Mouse (Mus musculus) midbrain, embryonic 11.5 days (tissue): ENCODE results near the gene Nsa2. TPM values are rescaled to one million over a fixed set of nuclear protein-coding genes. Genes with fewer than 3 reads are reported as not detected.

Experiments used
- ATAC-seq: fragments of 200-750 bp; cut with Nextera tagmentation; 2 replicates; pipeline ENCODE4 v1.8.0; 2017; ENCODE audit warnings: moderate TSS enrichment, moderate library complexity; ENCODE audit not compliant: low FRiP score
- DNase-seq: peaks from one replicate; pipeline ENCODE4 v3.0.0; 2015; ENCODE audit warnings: low spot score; ENCODE audit errors: missing footprints
- H3K27ac ChIP-seq: fragments of 300-500 bp; sonication (generic); 2 replicates; pipeline ENCODE4 v1.5.1; 2014; ENCODE audit warnings: low read depth, low read length
- H3K27me3 ChIP-seq: fragments of 300-500 bp; sonication (generic); 2 replicates; pipeline ENCODE4 v1.6.1; 2014; ENCODE audit warnings: mild to moderate bottlenecking, low read length, moderate library complexity, mixed read lengths; ENCODE audit not compliant: control insufficient read depth, insufficient read depth
- H3K36me3 ChIP-seq: fragments of 300-500 bp; sonication (generic); 2 replicates; pipeline ENCODE4 v1.6.1; 2014; ENCODE audit warnings: mild to moderate bottlenecking, low read length, moderate library complexity, mixed read lengths; ENCODE audit not compliant: control insufficient read depth, insufficient read depth
- H3K4me1 ChIP-seq: fragments of 300-500 bp; sonication (generic); 2 replicates; pipeline ENCODE4 v1.6.1; 2014; ENCODE audit warnings: low read length; ENCODE audit not compliant: control insufficient read depth, insufficient read depth
- H3K4me2 ChIP-seq: fragments of 300-500 bp; sonication (generic); 2 replicates; pipeline ENCODE4 v1.6.1; 2014; ENCODE audit warnings: mild to moderate bottlenecking, moderate library complexity
- H3K4me3 ChIP-seq: fragments of 300-500 bp; sonication (generic); 2 replicates; pipeline ENCODE4 v1.5.1; 2014; ENCODE audit warnings: low read depth, low read length
- H3K9ac ChIP-seq: fragments of 300-500 bp; sonication (generic); 2 replicates; pipeline ENCODE4 v1.6.1; 2014; ENCODE audit warnings: low read length
- H3K9me3 ChIP-seq: fragments of 300-500 bp; sonication (generic); 2 replicates; pipeline ENCODE4 v1.6.1; 2016; ENCODE audit warnings: low read length; ENCODE audit not compliant: control insufficient read depth
- WGBS: fragments of 180-500 bp; shearing (Covaris S2); extraction: QIAGEN DNeasy Blood & Tissue Kit; methylation state at CpG from one replicate; pipeline ENCODE4 v1.1.7; 2014; 5-methylcytosine and 5-hydroxymethylcytosine counted together
- polyA plus RNA-seq: library from polyadenylated mRNA; unstranded; fragments of >200 nt; fragmentation: Nextera tagmentation; extraction: Ambion mirVana; gene quantifications from 2 replicates; pipeline ENCODE4 v1.2.1, GENCODE M21; 2014

Nsa2 gene
- polyA plus RNA-seq, 1 experiment from 2014 or later = 64.7 TPM

GRCm38 (mm10) chr13:97104996-97105395, 32.7 kb downstream of the Nsa2 start:
- Histone ChIP-seq H3K4me2 (no peak overlapping the region), H3K4me3 (no peak overlapping the region), H3K27me3 (no peaks in the 10 kb centered on the region), H3K9me3 (no peaks in the 10 kb centered on the region), H3K27ac (no peak overlapping the region), H3K36me3 (no peaks in the 10 kb centered on the region), H3K9ac (no peak overlapping the region), H3K4me1 (no peaks in the 10 kb centered on the region)
- DNase-seq (no peak), ATAC-seq (no peak)
- 71% methylated on average over 7 of the region's 7 CpGs for WGBS

DNA sequence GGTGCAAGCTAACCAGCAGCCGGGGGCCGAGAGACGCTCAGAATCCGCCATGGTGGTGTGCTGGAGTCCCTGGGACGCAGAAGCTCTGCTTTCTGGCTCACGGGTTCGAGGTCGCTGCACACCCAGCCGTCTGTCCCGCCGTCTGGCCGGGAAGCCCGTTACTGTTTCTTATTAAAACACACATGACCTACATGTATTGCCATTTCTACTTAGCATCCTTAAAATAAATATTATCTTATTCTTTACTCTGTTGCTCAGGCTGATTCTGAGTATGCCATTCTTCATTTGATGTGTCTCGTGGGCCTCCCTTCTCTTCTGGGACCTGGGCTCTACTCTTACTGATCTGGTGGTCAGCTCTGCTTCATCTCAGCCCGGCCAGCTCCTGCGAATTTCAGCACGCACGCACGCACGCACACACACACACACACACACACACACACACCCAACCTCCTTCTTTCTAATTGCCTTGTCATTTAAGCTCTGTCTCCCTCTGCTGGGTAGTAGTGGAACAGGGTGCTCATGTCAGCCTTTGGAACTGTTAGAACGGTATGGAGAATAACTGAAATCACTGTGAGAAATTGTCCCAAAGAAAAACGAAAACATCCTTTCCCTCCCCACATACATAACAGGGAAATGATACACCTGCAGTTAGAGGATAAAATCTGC, 38.4 kb downstream of the Nsa2 start, which contains the start of gene Gm6169:
TSS of gene Gm6169 (minus strand) at position 51 of the 666 bp plus-strand sequence.
- peak; percentile 91 for DNase-seq
- peak; percentile 19; the same call in 1 of the 2 replicates for ATAC-seq
- H3K4me3 ChIP-seq = no peak within 1 kb of the TSS
- no peaks in the 10 kb centered on the region for H3K9me3 ChIP-seq
- H3K27ac ChIP-seq = no peak within 1 kb of the TSS
- H3K36me3 ChIP-seq = no peaks in the 10 kb centered on the region
- no peaks in the 10 kb centered on the region for H3K4me1 ChIP-seq
- H3K9ac ChIP-seq = no peak within 1 kb of the TSS
- WGBS = 84% methylated on average over 22 of the region's 22 CpGs
- H3K27me3 ChIP-seq = no peaks in the 10 kb centered on the region
- H3K4me2 ChIP-seq = no peak within 1 kb of the TSS

DNA sequence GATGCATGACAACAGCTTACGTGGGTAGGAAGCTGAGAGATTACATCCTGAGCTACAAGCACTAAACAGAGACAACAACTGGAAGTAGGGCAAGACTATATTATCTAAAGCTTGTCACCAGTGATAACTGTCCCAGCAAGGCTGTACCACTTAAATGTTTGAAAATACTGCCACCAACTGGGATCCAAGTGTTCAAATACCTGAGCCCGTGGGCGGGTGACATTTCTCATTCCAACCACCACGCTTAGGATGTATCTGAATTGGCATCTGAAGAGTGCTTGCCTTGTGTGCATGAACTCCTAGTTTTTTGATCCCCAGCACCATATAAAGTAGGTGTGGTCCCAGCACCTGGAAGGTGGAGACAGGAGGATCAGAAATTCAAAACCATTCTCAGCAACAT, 42.0 kb downstream of the Nsa2 start:
- no peaks in the 10 kb centered on the region for H3K27me3 ChIP-seq
- DNase-seq (no peak), ATAC-seq (no peak)
- H3K9ac ChIP-seq = no peak overlapping the region
- no peaks in the 10 kb centered on the region for H3K36me3 ChIP-seq
- H3K4me2 ChIP-seq = no peak overlapping the region
- H3K4me1 ChIP-seq = no peaks in the 10 kb centered on the region
- no peak overlapping the region for H3K27ac ChIP-seq
- WGBS = 90% methylated on average over 4 of the region's 4 CpGs
- H3K9me3 ChIP-seq = no peaks in the 10 kb centered on the region
- no peak overlapping the region for H3K4me3 ChIP-seq

DNA sequence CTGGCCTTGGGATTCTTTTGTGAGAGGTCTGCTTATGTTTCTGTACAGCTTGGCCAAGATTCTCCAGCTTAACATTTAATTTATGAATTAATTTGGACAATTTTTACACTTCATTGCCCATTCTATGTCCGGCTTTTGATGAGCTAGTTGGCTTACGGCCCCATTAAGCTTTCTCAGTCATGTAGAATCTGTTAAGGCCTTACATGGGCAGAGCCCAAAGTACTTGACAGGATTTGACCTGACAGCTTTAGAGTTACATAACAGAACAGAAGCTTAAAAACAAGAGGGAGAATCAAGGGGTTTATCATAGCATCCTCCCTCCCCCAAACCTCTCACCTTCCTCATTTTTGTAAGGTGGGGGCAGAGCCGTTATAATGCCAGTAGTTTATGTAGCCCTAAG, 49.6 kb downstream of the Nsa2 start:
- Histone ChIP-seq H3K9me3 (no peaks in the 10 kb centered on the region), H3K4me3 (no peak overlapping the region)

DNA sequence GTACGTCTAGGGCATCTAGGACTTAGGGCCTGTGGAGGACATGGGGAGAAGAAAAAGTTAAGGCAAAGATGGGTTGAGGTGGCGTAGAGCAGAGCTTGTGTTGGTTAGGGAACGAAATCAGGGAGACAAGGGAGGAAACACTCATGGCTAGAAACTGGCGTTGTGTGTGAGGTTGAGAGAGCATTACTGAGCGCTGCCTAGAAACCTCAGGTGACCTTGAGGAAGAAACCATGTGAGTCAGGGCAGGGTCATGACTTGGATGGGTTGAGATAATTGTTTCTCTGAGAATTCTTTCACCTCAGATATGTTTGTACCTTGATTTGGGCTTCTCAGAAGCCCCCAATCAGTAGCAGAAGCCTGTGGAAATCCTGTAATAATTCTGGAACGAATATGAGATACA, 50.3 kb downstream of the Nsa2 start:
- ATAC-seq (no peak), DNase-seq (no peak)
- 94% methylated on average over 6 of the region's 6 CpGs for WGBS
- Histone ChIP-seq H3K4me3 (no peak overlapping the region), H3K36me3 (no peaks in the 10 kb centered on the region), H3K27me3 (no peaks in the 10 kb centered on the region), H3K27ac (no peak overlapping the region), H3K4me1 (no peaks in the 10 kb centered on the region; the same call in 1 of the 2 replicates), H3K4me2 (no peak overlapping the region), H3K9ac (no peak overlapping the region), H3K9me3 (no peaks in the 10 kb centered on the region)

More for the DNA sequence above, 49.6 kb downstream of the Nsa2 start:
- no peak overlapping the region for H3K27ac ChIP-seq
- 69% methylated on average over 3 of the region's 3 CpGs for WGBS
- DNase-seq (no peak), ATAC-seq (no peak)
- H3K9ac ChIP-seq = no peak overlapping the region
- H3K36me3 ChIP-seq = no peaks in the 10 kb centered on the region
- no peaks in the 10 kb centered on the region for H3K27me3 ChIP-seq
- no peak overlapping the region for H3K4me2 ChIP-seq
- H3K4me1 ChIP-seq = no peaks in the 10 kb centered on the region; the same call in 1 of the 2 replicates

DNA sequence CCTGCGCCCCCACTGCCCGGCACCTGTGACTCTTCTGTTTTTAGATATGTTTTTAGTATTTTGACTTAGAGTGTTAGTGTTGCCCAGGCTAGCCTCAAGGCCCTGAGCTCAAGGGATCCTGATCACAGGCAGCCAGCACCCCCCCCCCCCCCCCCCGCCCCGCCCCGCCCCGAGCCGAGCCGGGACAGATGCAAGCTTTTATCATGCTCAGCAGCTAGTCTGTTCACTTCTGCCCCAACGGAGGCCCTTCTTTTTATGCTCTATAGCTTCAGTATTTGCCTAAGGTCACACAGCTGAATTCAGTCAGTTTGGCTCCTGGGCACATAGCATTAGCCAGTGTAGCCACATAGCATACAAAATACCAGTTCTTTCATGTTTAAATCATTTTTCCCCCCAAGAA, 51.4 kb downstream of the Nsa2 start:
- Histone ChIP-seq H3K9ac (no peak overlapping the region), H3K4me1 (no peaks in the 10 kb centered on the region; the same call in 1 of the 2 replicates), H3K9me3 (no peaks in the 10 kb centered on the region), H3K4me2 (no peak overlapping the region), H3K36me3 (no peaks in the 10 kb centered on the region), H3K4me3 (no peak overlapping the region), H3K27ac (no peak overlapping the region), H3K27me3 (no peaks in the 10 kb centered on the region)
- no peak for DNase-seq
- 49% methylated on average over 7 of the region's 9 CpGs for WGBS
- peak; percentile 65; the same call in 1 of the 2 replicates for ATAC-seq

GRCm38 (mm10) chr13:97082432-97082831, 55.3 kb downstream of the Nsa2 start:
- no peak overlapping the region for H3K27ac ChIP-seq
- no peaks in the 10 kb centered on the region; the same call in 1 of the 2 replicates for H3K4me1 ChIP-seq
- no peaks in the 10 kb centered on the region for H3K27me3 ChIP-seq
- no peak overlapping the region for H3K4me3 ChIP-seq
- H3K36me3 ChIP-seq = no peaks in the 10 kb centered on the region
- WGBS = 89% methylated on average over 7 of the region's 7 CpGs
- no peak overlapping the region for H3K9ac ChIP-seq
- ATAC-seq (no peak), DNase-seq (no peak)
- no peak overlapping the region for H3K4me2 ChIP-seq
- no peaks in the 10 kb centered on the region for H3K9me3 ChIP-seq

DNA sequence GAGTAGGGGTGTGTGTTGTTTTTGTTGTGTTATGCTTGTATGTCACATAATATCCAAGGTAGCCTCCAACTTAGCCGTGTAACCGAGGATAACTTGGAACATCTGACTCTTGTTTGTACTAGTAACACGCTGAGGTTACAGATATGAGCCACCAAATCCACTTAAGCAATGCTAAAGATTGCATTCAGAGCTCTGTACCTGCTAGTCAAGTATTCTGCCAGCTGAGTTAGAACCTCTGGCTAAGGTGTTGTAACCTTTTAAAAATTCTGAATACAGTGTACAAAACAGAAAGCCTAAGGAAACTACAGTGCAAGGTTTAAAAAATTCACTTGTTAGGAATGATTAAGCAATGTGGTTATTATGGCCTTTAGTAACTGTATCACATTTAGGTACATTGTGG, 57.1 kb downstream of the Nsa2 start:
- ATAC-seq = no peak
- H3K27ac ChIP-seq = no peak overlapping the region
- no peaks in the 10 kb centered on the region for H3K9me3 ChIP-seq
- no peak overlapping the region for H3K4me2 ChIP-seq
- H3K4me3 ChIP-seq = no peak overlapping the region
- H3K4me1 ChIP-seq = no peaks in the 10 kb centered on the region; the same call in 1 of the 2 replicates
- H3K36me3 ChIP-seq = no peaks in the 10 kb centered on the region
- H3K9ac ChIP-seq = no peak overlapping the region
- WGBS = 88% methylated on average over 3 of the region's 3 CpGs
- H3K27me3 ChIP-seq = no peaks in the 10 kb centered on the region
- no peak for DNase-seq

DNA sequence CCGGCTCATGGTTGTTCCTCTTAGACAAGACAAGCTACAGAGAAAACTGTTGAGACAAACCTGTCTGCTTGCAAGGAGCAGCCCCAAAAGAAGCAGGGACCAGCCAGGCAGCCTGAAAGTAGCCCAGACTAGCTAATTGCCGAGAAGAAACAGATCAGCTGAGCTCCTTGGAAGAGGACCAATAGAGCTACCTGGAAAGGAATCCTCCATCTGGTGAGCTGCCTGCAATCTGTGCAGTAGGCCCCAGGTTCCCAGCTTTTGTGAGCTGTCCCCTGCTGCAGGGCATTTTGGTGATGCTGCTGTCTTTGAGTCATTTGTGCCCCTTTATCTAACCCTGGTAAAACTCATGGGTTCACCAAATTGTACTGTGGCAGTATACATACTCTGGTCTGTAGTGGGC, 57.5 kb downstream of the Nsa2 start:
- Histone ChIP-seq H3K27ac (no peak overlapping the region), H3K27me3 (no peaks in the 10 kb centered on the region), H3K9me3 (no peaks in the 10 kb centered on the region), H3K36me3 (no peaks in the 10 kb centered on the region), H3K4me2 (no peak overlapping the region), H3K9ac (no peak overlapping the region), H3K4me1 (no peaks in the 10 kb centered on the region; the same call in 1 of the 2 replicates), H3K4me3 (no peak overlapping the region)
- DNase-seq = no peak
- no peak for ATAC-seq
- WGBS = 86% methylated on average over 2 of the region's 2 CpGs
